Mouse (Mus musculus): ENCODE measurements around the gene N4bp1.

- no peak for TF ChIP-seq CTCF (IDR thresholded peaks at IDR 0.05; ENCODE audit: borderline replicate concordance, extremely low read depth, insufficient read depth, insufficient read length)
- no peak for TF ChIP-seq POLR2A (IDR thresholded peaks at IDR 0.05; ENCODE audit: borderline replicate concordance, extremely low read depth, insufficient read depth, insufficient read length, poor library complexity, severe bottlenecking)
Observed at GRCm38 (mm10) chr8:86920024-86920423, 35.0 kb upstream of the N4bp1 start.

All from brain, embryonic 14.5 days (tissue).